Mouse (Mus musculus): ENCODE data around the gene Drosha.

DNA sequence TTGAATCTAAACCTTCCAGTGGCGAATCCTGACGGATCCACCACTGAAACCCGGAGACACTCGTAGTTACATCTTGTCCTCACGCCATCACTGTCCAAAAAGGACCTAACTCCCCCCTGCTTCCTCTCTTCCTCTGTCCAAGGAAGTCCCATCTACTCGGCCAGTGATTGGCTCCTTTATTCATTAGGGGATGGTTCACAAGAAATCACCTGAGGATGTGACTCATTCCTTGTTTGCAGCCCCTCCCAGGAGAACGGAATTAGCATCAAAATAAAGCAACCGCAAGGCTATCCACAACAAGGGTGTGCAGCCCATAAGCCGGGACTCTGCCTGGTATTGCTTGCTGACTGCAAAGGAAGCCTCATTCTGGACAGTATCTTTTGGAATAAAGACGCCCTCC lies 137.6 kb downstream of the Drosha start:
- TF ChIP-seq POLR2A (IDR thresholded peaks at IDR 0.05; ENCODE audit: extremely low read depth, insufficient read depth, low read length) (no peak), CTCF (IDR thresholded peaks at IDR 0.05; ENCODE audit: extremely low read depth, insufficient read depth, low read length) (no peak)

All from cortical plate, adult 2 months (tissue).